Mouse (Mus musculus): ENCODE results near the gene Ubap1.

DNA sequence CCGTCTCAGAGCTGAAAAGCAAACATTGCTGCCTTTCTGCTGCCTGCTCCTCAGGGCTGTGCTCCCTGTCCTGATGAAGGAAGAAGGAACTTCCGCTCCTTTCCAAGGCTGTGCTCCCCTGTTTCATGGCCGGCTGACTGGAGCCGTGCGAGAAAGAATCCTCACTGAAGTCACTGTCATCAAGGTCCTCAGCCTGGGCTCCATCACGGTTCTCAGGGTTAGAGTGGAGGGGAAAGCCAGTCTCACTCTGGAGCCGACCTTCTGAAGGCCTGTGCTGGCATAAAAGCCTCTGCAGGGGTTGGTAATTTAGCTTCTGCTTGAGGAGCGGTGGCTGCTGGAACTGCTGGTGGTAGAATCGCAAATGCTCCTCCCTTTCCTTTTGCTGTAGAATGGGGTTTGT, 45.9 kb downstream of the Ubap1 start:
- TF ChIP-seq POLR2A (IDR thresholded peaks at IDR 0.05; ENCODE audit: low read depth, low read length) (no peak), CTCF (conservative IDR thresholded peaks at IDR 0.05; ENCODE audit: insufficient read depth, insufficient read length, low read depth, low read length) (no peak)
